22 mouse cellular contexts compared by ENCODE assay signal in genomic region chr14:67139674-67140073, GRCm38 (mm10).
"Had no signal": no experiment of that assay in that cellular context is flagged by ENCODE, and none has a peak within 500 bp of the region (broad histone marks: within the 10 kb centered on the region; RNA-seq: fewer than 3 reads in every experiment).

No protein-coding gene starts in this region.

- H3K9ac ChIP-seq: limb, embryonic 12.5 days; limb, embryonic 15.5 days; liver, embryonic 14.5 days; liver, postnatal 0 days; lung, embryonic 14.5 days; midbrain, embryonic 12.5 days; neural tube, embryonic 12.5 days; neural tube, embryonic 15.5 days had no signal

- DNase-seq: kidney, adult 2 months; kidney, postnatal 14 days; layer of hippocampus, postnatal 36 days; left cerebral cortex, postnatal 4 days; liver, postnatal 0 days; lung, embryonic 14.5 days; lung, postnatal 10 days; lung, postnatal 4 days; right cerebral cortex, adult 18-20 months; right cerebral cortex, postnatal 14 days; right cerebral cortex, postnatal 4 days; thymus, postnatal 25 days had no signal

- H3K27me3 ChIP-seq: limb, embryonic 12.5 days; limb, embryonic 15.5 days; neural tube, embryonic 12.5 days; neural tube, embryonic 15.5 days had no signal

- H3K27ac ChIP-seq: limb, embryonic 12.5 days; limb, embryonic 15.5 days; liver, embryonic 14.5 days; midbrain, embryonic 12.5 days; neural tube, embryonic 12.5 days; neural tube, embryonic 15.5 days had no signal

- H3K4me2 ChIP-seq: limb, embryonic 12.5 days; limb, embryonic 15.5 days; liver, embryonic 11.5 days; lung, embryonic 14.5 days; midbrain, embryonic 12.5 days; neural tube, embryonic 12.5 days; neural tube, embryonic 15.5 days had no signal

- ATAC-seq: intestine, postnatal 0 days; liver, postnatal 0 days; midbrain, embryonic 16.5 days had no signal

- H3K9me3 ChIP-seq: limb, embryonic 12.5 days; limb, embryonic 15.5 days; midbrain, embryonic 12.5 days; neural tube, embryonic 12.5 days; neural tube, embryonic 15.5 days had no signal

- H3K4me3 ChIP-seq: limb, embryonic 12.5 days; limb, embryonic 15.5 days; midbrain, embryonic 12.5 days; myocyte; neural tube, embryonic 12.5 days; neural tube, embryonic 15.5 days had no signal

- H3K36me3 ChIP-seq: limb, embryonic 12.5 days; limb, embryonic 15.5 days; midbrain, embryonic 12.5 days; neural tube, embryonic 12.5 days; neural tube, embryonic 15.5 days had no signal
